Comparison of ENCODE assay signal across 9 mouse cellular contexts in genomic region chr11:109863194-109863746, GRCm38 (mm10). TPM values are rescaled to one million over a fixed set of nuclear protein-coding genes. Genes with fewer than 3 reads are reported as not detected.
DNase-seq lines count a peak whose midpoint lies in the region; ATAC-seq and TF ChIP-seq lines count a peak whose summit lies in the region.
"Had no signal": no experiment of that assay in that cellular context is flagged by ENCODE, and none has a peak within 500 bp of the region (broad histone marks: within the 10 kb centered on the region; RNA-seq: fewer than 3 reads in every experiment).

No protein-coding gene starts in this region.

- no peak overlapping the region for H3K9ac ChIP-seq in kidney, embryonic 16.5 days (replicated peaks; ENCODE audit: low read length)
- H3K9ac ChIP-seq in stomach, postnatal 0 days (ENCODE audit: low read length): no peak overlapping the region

- H3K4me2 ChIP-seq in kidney, embryonic 16.5 days (replicated peaks; ENCODE audit: low read depth, low read length): no peak overlapping the region
- no peak overlapping the region for H3K4me2 ChIP-seq in stomach, postnatal 0 days (replicated peaks; ENCODE audit: low read depth)

- WGBS in kidney, embryonic 16.5 days: 73% methylated on average over 9 of the region's 9 CpGs
- 66% methylated on average over 9 of the region's 9 CpGs for WGBS in stomach, postnatal 0 days

- H3K36me3 ChIP-seq in kidney, embryonic 16.5 days (ENCODE audit: insufficient read depth, low read length): no peaks in the 10 kb centered on the region
- H3K36me3 ChIP-seq in stomach, postnatal 0 days (ENCODE audit: control insufficient read depth, insufficient read depth, low read length): no peaks in the 10 kb centered on the region

- no peak overlapping the region for H3K4me3 ChIP-seq in kidney, embryonic 16.5 days (ENCODE audit: low read length)
- H3K4me3 ChIP-seq in stomach, postnatal 0 days (ENCODE audit: low read depth, low read length): no peak overlapping the region

- 0 out of 2 replicates have a peak, but pooled peaks have one; percentile 26 for ATAC-seq in common myeloid progenitor, adult 5-6 weeks (replicated peaks; ENCODE audit: low read depth, poor library complexity, severe bottlenecking)
- ATAC-seq in kidney, embryonic 16.5 days (ENCODE audit: low FRiP score, low TSS enrichment): 0 out of 2 replicates have a peak, but pooled peaks have one; percentile 9
- ATAC-seq in stomach, postnatal 0 days (ENCODE audit: low FRiP score, low TSS enrichment): peak; percentile 62; the same call in 1 of the 2 replicates

- no peaks in the 10 kb centered on the region for H3K27me3 ChIP-seq in kidney, embryonic 16.5 days (ENCODE audit: insufficient read depth, low read length)
- H3K27me3 ChIP-seq in stomach, postnatal 0 days (ENCODE audit: control insufficient read depth, insufficient read depth, low read length): no peaks in the 10 kb centered on the region

- peak; percentile 82 for TF ChIP-seq CTCF in stomach, postnatal 0 days (IDR thresholded peaks at IDR 0.05; ENCODE audit: low read depth)

- DNase-seq in gastrocnemius, adult 18-20 months (ENCODE audit: low spot score): peak; percentile 57
- no peak for DNase-seq in gastrocnemius, postnatal 4 days (ENCODE audit: low spot score in 2 of 2)
- peak; percentile 47 for DNase-seq in urinary bladder, postnatal 14 days (ENCODE audit: low spot score)
- DNase-seq in urinary bladder, adult 2 months (ENCODE audit: low spot score): no peak
- DNase-seq in lung, postnatal 36 days: peak; percentile 72
- DNase-seq in stomach, postnatal 0 days (ENCODE audit: low spot score): peak; percentile 52

- H3K4me1 ChIP-seq in kidney, embryonic 16.5 days (ENCODE audit: insufficient read depth, low read length): no peaks in the 10 kb centered on the region
- no peaks in the 10 kb centered on the region for H3K4me1 ChIP-seq in stomach, postnatal 0 days (replicated peaks; ENCODE audit: control insufficient read depth, insufficient read depth)

- TF ChIP-seq EP300 in stomach, postnatal 0 days (optimal IDR thresholded peaks at IDR 0.05): no peak

- no peak overlapping the region for H3K27ac ChIP-seq in kidney, embryonic 16.5 days (ENCODE audit: low read length)
- no peak overlapping the region for H3K27ac ChIP-seq in stomach, postnatal 0 days (replicated peaks)

- peaks cover 4% of the 10 kb centered on the region; the same call in 1 of the 2 replicates for H3K9me3 ChIP-seq in kidney, embryonic 16.5 days (ENCODE audit: low read length)
- H3K9me3 ChIP-seq in stomach, postnatal 0 days (ENCODE audit: control insufficient read depth, low read length): no peaks in the 10 kb centered on the region

RNA-seq across cellular contexts. Expression of gene 1700012B07Rik, which starts 35.4 kb away (rescaled TPM):
- not detected for total RNA-seq in gastrocnemius, adult 18-20 months (2021)
- not detected for total RNA-seq in gastrocnemius, postnatal 4 days (2021)
- 0.03 TPM in 1 of 2 replicates, not detected in the other for polyA plus RNA-seq in urinary bladder, adult 2 months (2012; rRNA removed)
- not detected in 2 replicates for total RNA-seq in common myeloid progenitor, adult 5-6 weeks (2017)
- polyA plus RNA-seq in kidney, embryonic 16.5 days (2015; fragmentation: Nextera tagmentation; extraction: Ambion mirVana): not detected in 2 replicates
- polyA plus RNA-seq in stomach, postnatal 0 days (2015; fragmentation: Nextera tagmentation; extraction: Ambion mirVana): not detected in 2 replicates
- total RNA-seq: layer of hippocampus, adult 8-10 months had no signal

Comparison
In these comparisons a context has a peak if more than half of its experiments do, and no peak if none do; other contexts are left out.
1. DNase-seq: peak in gastrocnemius, adult 18-20 months (single experiment), urinary bladder, postnatal 14 days (single experiment), lung, postnatal 36 days (single experiment) and stomach, postnatal 0 days (single experiment); none in gastrocnemius, postnatal 4 days (0 of 2) and urinary bladder, adult 2 months (single experiment).
2. ATAC-seq: peak in every context shown above with its lines; median percentile 62 in stomach, postnatal 0 days; 26 in common myeloid progenitor, adult 5-6 weeks; 9 in kidney, embryonic 16.5 days.